Comparison of ENCODE assay signal across 7 mouse cellular contexts in the genomic region with DNA sequence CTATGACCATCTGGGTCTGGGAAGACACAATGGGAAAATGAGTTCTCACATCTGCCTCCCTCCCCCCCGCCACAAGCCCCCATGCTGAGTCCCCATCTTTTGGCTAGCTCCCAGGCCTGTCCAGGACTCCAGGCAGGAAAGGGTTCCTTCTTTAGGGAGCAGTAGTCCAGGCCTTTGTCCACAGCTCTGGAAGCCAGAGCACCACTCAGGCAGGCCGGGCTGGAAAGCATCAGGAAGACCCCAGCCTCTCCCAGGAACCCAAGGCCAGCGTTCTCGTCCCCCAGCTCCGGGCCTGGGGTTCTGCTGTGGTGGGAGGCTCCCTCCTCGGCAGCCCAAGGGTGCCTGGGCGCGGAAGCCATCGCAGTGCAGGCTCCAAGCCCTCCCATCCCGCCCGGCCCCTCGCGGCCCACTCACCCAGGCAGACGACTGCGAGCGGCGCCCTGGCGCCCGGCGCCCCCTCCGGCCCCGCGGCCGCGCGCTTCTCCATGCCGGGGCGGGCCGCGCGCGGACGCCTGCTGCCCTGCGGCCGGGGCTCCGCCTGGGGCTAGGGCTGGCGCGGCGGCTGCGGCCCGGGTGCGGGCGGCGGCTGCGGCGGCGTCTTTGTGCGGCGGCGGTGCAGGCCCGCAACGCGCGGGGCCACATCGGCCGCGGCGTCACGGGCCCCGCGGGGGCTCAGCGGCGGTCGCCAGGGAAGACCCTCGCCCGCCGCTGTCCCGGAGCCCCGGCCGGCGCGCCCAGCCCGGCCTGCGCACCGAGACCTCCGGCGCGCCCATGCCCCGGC. TPM values are rescaled to one million over a fixed set of nuclear protein-coding genes. Genes with fewer than 3 reads are reported as not detected.
A peak's percentile ranks its signal among the peaks of the same experiment; 100 is the strongest.
DNase-seq lines count a peak whose midpoint lies in the region; ATAC-seq and TF ChIP-seq lines count a peak whose summit lies in the region.

No protein-coding gene starts in this region.

- no peak overlapping the region for H3K27ac ChIP-seq in liver, postnatal 0 days (ENCODE audit: low read depth)

- TF ChIP-seq EP300 in liver, postnatal 0 days (IDR thresholded peaks at IDR 0.05; ENCODE audit: low read depth): no peak

- peak overlapping the region; percentile 81 for H3K4me3 ChIP-seq in megakaryocyte, embryonic 14.5 days (replicated peaks)
- H3K4me3 ChIP-seq in liver, postnatal 0 days (ENCODE audit: low read depth, low read length): peak overlapping the region; percentile 38; the same call in 1 of the 2 replicates

- no peaks in the 10 kb centered on the region for H3K36me3 ChIP-seq in megakaryocyte, embryonic 14.5 days (replicated peaks; ENCODE audit: low read length)
- H3K36me3 ChIP-seq in liver, postnatal 0 days (replicated peaks; ENCODE audit: insufficient read depth, low read length): no peaks in the 10 kb centered on the region

- 2% methylated on average over 46 of the region's 79 CpGs for WGBS in liver, postnatal 0 days (ENCODE audit: insufficient replicate concordance)

- no peak for TF ChIP-seq CTCF in liver, postnatal 0 days (IDR thresholded peaks at IDR 0.05; ENCODE audit: low read depth)

- H3K4me2 ChIP-seq in liver, postnatal 0 days (ENCODE audit: low read depth, low read length): peak overlapping the region; percentile 74

- H3K9me3 ChIP-seq in megakaryocyte, embryonic 14.5 days: no peaks in the 10 kb centered on the region
- H3K9me3 ChIP-seq in liver, postnatal 0 days (ENCODE audit: low read length): no peaks in the 10 kb centered on the region

- H3K27me3 ChIP-seq in megakaryocyte, embryonic 14.5 days (replicated peaks): peaks cover 86% of the 10 kb centered on the region
- peaks cover 19% of the 10 kb centered on the region for H3K27me3 ChIP-seq in liver, postnatal 0 days (ENCODE audit: insufficient read depth, low read length)

- intact Hi-C loops in heart, postnatal 10 days (cut with DNase I): no loop called here
- intact Hi-C loops in gastrocnemius, postnatal 14 days (cut with DNase I; ENCODE audit: low total_unique reads): no loop called here

- ATAC-seq in megakaryocyte, adult 5-6 weeks (ENCODE audit: poor library complexity, severe bottlenecking): no peak
- ATAC-seq in liver, postnatal 0 days: peak; percentile 52; the same call in 1 of the 2 replicates

- peaks cover 7% of the 10 kb centered on the region; the same call in 1 of the 2 replicates for H3K4me1 ChIP-seq in megakaryocyte, embryonic 14.5 days
- peaks cover 9% of the 10 kb centered on the region for H3K4me1 ChIP-seq in liver, postnatal 0 days (ENCODE audit: insufficient read depth)

- DNase-seq in embryo, embryonic 10.5 days (ENCODE audit: low spot score): peak; percentile 50
- peak; percentile 18 to 22 for DNase-seq in heart, postnatal 10 days
- DNase-seq in liver, postnatal 0 days: no peak
- no peak for DNase-seq in thymus, postnatal 4 days
- DNase-seq in gastrocnemius, postnatal 14 days: no peak

- peak overlapping the region; percentile 44; the same call in 1 of the 2 replicates for H3K9ac ChIP-seq in liver, postnatal 0 days (replicated peaks)

RNA-seq across cellular contexts. Expression of gene Lrp3, which starts 0.7 kb away (rescaled TPM):
- not detected in 2 replicates for polyA plus RNA-seq in megakaryocyte, embryonic 14.5 days (2012; ENCODE audit: insufficient read depth, low replicate concordance)
- total RNA-seq in megakaryocyte, adult 5-6 weeks (2015): not detected in 2 replicates
- not detected in 2 replicates for total RNA-seq in megakaryocyte, adult 5-6 weeks (2017)
- 10 to 100 TPM in 1 of 2 experiments, 1 to 10 TPM in 1; 8.7 to 10.1 TPM for total RNA-seq in heart, postnatal 10 days (2021)
- 0.61 and 0.69 TPM in 2 replicates for polyA plus RNA-seq in liver, postnatal 0 days (2015; fragmentation: Nextera tagmentation; extraction: Ambion mirVana)
- 1 to 10 TPM; 9.1 to 9.8 TPM for total RNA-seq in gastrocnemius, postnatal 14 days (2021)

RNA-seq across cellular contexts. Expression of gene Slc7a10, which starts 28.4 kb away (rescaled TPM):
- polyA plus RNA-seq in megakaryocyte, embryonic 14.5 days (2012; ENCODE audit: insufficient read depth, low replicate concordance): not detected in 2 replicates
- not detected in 2 replicates for total RNA-seq in megakaryocyte, adult 5-6 weeks (2015)
- not detected in 2 replicates for total RNA-seq in megakaryocyte, adult 5-6 weeks (2017)
- 1 to 10 TPM in 1 of 2 experiments, under 1 TPM in 1; 0.60 to 1.1 TPM for total RNA-seq in heart, postnatal 10 days (2021)
- polyA plus RNA-seq in liver, postnatal 0 days (2015; fragmentation: Nextera tagmentation; extraction: Ambion mirVana): 0.12 TPM in 2 replicates
- 1 to 10 TPM in 1 of 2 experiments, under 1 TPM in 1; 0.84 to 1.3 TPM for total RNA-seq in gastrocnemius, postnatal 14 days (2021)

Comparison
In these comparisons a context has a peak if more than half of its experiments do, and no peak if none do; other contexts are left out.
1. DNase-seq: peak in embryo, embryonic 10.5 days (single experiment) and heart, postnatal 10 days (2 of 2); none in liver, postnatal 0 days (single experiment), thymus, postnatal 4 days (single experiment) and gastrocnemius, postnatal 14 days (single experiment).
2. RNA of gene Lrp3, which starts 0.7 kb away (total RNA-seq): 8.7 to 10.1 TPM in heart, postnatal 10 days and 9.1 to 9.8 TPM in gastrocnemius, postnatal 14 days; not detected in megakaryocyte, adult 5-6 weeks; every median in the first group is over 4 times any median in the second.